ENCODE assay signal across 8 mouse cellular contexts in the genomic region with DNA sequence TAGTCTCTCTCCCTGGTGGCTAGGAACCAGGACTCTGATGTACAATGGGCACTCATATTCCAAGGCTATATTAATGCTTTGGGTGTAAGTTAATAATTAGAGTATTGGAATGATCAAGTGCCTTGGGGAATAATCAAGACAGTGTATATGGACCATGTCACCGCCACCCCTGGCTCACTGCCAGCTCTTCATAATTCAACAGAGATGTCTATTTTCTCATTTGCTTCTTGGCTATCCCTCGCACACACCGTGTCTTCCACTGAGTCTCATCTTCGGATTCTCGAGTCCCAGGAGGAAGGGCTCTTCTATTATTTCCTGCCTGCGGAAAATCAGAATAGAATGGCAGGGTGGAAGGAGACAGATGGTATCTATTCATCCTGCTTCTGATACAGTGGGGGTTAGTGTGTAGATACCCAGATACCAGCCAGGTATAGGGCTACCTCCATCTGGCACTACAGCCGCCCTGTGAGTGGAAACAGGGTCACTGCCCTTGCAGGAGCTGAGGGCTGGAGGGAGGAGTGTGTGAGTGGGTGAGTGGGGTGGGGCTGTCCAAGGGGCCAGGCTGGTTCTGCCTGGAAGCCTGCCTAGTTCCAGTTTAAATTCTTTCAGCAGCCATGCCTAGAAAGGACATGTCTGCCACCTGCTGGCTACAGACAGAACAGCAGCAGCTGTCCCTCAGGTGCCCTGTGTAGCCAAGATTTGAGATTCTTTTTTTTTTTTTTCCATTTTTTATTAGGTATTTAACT. TPM values are rescaled to one million over a fixed set of nuclear protein-coding genes. Genes with fewer than 3 reads are reported as not detected.
DNase-seq lines count a peak whose midpoint lies in the region; ATAC-seq and TF ChIP-seq lines count a peak whose summit lies in the region.

No protein-coding gene starts in this region.

- no peaks in the 10 kb centered on the region for H3K79me3 ChIP-seq in C2C12 (ENCODE audit: low read depth)

- peaks cover 11% of the 10 kb centered on the region; the same call in 1 of the 2 replicates for H3K4me1 ChIP-seq in forebrain, embryonic 10.5 days
- H3K4me1 ChIP-seq in heart, embryonic 15.5 days (replicated peaks), result peaks cover 6% of the 10 kb centered on the region; the same call in 1 of the 2 replicates
- H3K4me1 ChIP-seq in liver, embryonic 13.5 days (replicated peaks), result peaks cover 26% of the 10 kb centered on the region
- no peaks in the 10 kb centered on the region for H3K4me1 ChIP-seq in neural tube, embryonic 11.5 days (ENCODE audit: control insufficient read depth, insufficient read depth, low read length)
- H3K4me1 ChIP-seq in stomach, postnatal 0 days (replicated peaks; ENCODE audit: control insufficient read depth, insufficient read depth), result 0 out of 2 replicates have a peak, but pooled peaks cover 2% of the 10 kb centered on the region

- ATAC-seq in heart, embryonic 15.5 days (replicated peaks; ENCODE audit: insufficient number of reproducible peaks, insufficient read depth, low FRiP score, low read depth), result peak; percentile 70
- peak; percentile 57 for ATAC-seq in liver, embryonic 13.5 days (ENCODE audit: low read depth)
- ATAC-seq in neural tube, embryonic 11.5 days (ENCODE audit: insufficient read depth, low FRiP score, low TSS enrichment), result peak; percentile 75; the same call in 1 of the 2 replicates
- ATAC-seq in stomach, postnatal 0 days (ENCODE audit: low FRiP score, low TSS enrichment), result peak; percentile 82

- no peak for TF ChIP-seq EP300 in stomach, postnatal 0 days (optimal IDR thresholded peaks at IDR 0.05)

- H3K27me3 ChIP-seq in C2C12 (ENCODE audit: control insufficient read depth, insufficient read depth, insufficient read length), result no peaks in the 10 kb centered on the region
- H3K27me3 ChIP-seq in forebrain, embryonic 10.5 days (ENCODE audit: poor library complexity, severe bottlenecking), result 0 out of 2 replicates have a peak, but pooled peaks cover 4% of the 10 kb centered on the region
- H3K27me3 ChIP-seq in heart, embryonic 15.5 days, result no peaks in the 10 kb centered on the region
- no peaks in the 10 kb centered on the region for H3K27me3 ChIP-seq in liver, embryonic 13.5 days
- no peaks in the 10 kb centered on the region for H3K27me3 ChIP-seq in neural tube, embryonic 11.5 days (ENCODE audit: control insufficient read depth, insufficient read depth, low read length)
- no peaks in the 10 kb centered on the region for H3K27me3 ChIP-seq in stomach, postnatal 0 days (ENCODE audit: control insufficient read depth, insufficient read depth, low read length)

- no peak overlapping the region for H3ac ChIP-seq in C2C12 (ENCODE audit: control insufficient read depth, insufficient read length, low read depth)

- WGBS in forebrain, embryonic 10.5 days, result 78% methylated on average over 7 of the region's 7 CpGs
- WGBS in heart, embryonic 15.5 days, result 61% methylated on average over 7 of the region's 7 CpGs
- WGBS in liver, embryonic 13.5 days (ENCODE audit: insufficient replicate concordance), result 54% methylated on average over 7 of the region's 7 CpGs
- 73% methylated on average over 7 of the region's 7 CpGs for WGBS in neural tube, embryonic 11.5 days
- 44% methylated on average over 7 of the region's 7 CpGs for WGBS in stomach, postnatal 0 days

- no peaks in the 10 kb centered on the region for H3K79me2 ChIP-seq in C2C12 (ENCODE audit: control insufficient read depth, insufficient read depth)

- H3K27ac ChIP-seq in forebrain, embryonic 10.5 days, result no peak overlapping the region
- no peak overlapping the region for H3K27ac ChIP-seq in heart, embryonic 15.5 days
- H3K27ac ChIP-seq in liver, embryonic 13.5 days, result no peak overlapping the region
- H3K27ac ChIP-seq in neural tube, embryonic 11.5 days (ENCODE audit: low read depth, low read length), result no peak overlapping the region
- H3K27ac ChIP-seq in stomach, postnatal 0 days (replicated peaks), result no peak overlapping the region

- H3K9me3 ChIP-seq in forebrain, embryonic 10.5 days, result no peaks in the 10 kb centered on the region
- no peaks in the 10 kb centered on the region for H3K9me3 ChIP-seq in heart, embryonic 15.5 days (replicated peaks)
- H3K9me3 ChIP-seq in liver, embryonic 13.5 days (replicated peaks), result no peaks in the 10 kb centered on the region
- H3K9me3 ChIP-seq in neural tube, embryonic 11.5 days (ENCODE audit: control insufficient read depth, low read length), result no peaks in the 10 kb centered on the region
- no peaks in the 10 kb centered on the region for H3K9me3 ChIP-seq in stomach, postnatal 0 days (ENCODE audit: control insufficient read depth, low read length)

- peak; percentile 34 for DNase-seq in brain, embryonic 18.5 days (ENCODE audit: low read depth, low spot score)
- DNase-seq in forebrain, embryonic 10.5 days (ENCODE audit: extremely low spot score, low spot score), result peak; percentile 64
- DNase-seq in kidney, postnatal 14 days, result peak; percentile 90
- DNase-seq in liver, embryonic 13.5 days, result peak; percentile 9
- peak; percentile 75 for DNase-seq in neural tube, embryonic 11.5 days (ENCODE audit: low spot score)
- peak; percentile 82 for DNase-seq in stomach, postnatal 0 days (ENCODE audit: low spot score)

- H3K9ac ChIP-seq in heart, embryonic 15.5 days, result no peak overlapping the region
- no peak overlapping the region for H3K9ac ChIP-seq in liver, embryonic 13.5 days
- H3K9ac ChIP-seq in neural tube, embryonic 11.5 days (ENCODE audit: low read length), result no peak overlapping the region
- no peak overlapping the region for H3K9ac ChIP-seq in stomach, postnatal 0 days (ENCODE audit: low read length)

- H3K36me3 ChIP-seq in C2C12 (ENCODE audit: control insufficient read depth, insufficient read depth), result no peaks in the 10 kb centered on the region
- no peaks in the 10 kb centered on the region for H3K36me3 ChIP-seq in forebrain, embryonic 10.5 days (replicated peaks)
- H3K36me3 ChIP-seq in heart, embryonic 15.5 days, result no peaks in the 10 kb centered on the region
- H3K36me3 ChIP-seq in liver, embryonic 13.5 days, result no peaks in the 10 kb centered on the region
- H3K36me3 ChIP-seq in neural tube, embryonic 11.5 days (ENCODE audit: control insufficient read depth, insufficient read depth, low read length), result no peaks in the 10 kb centered on the region
- no peaks in the 10 kb centered on the region for H3K36me3 ChIP-seq in stomach, postnatal 0 days (ENCODE audit: control insufficient read depth, insufficient read depth, low read length)

- peak overlapping the region; percentile 7; the same call in 1 of the 2 replicates for H3K4me2 ChIP-seq in heart, embryonic 15.5 days
- no peak overlapping the region for H3K4me2 ChIP-seq in liver, embryonic 13.5 days
- H3K4me2 ChIP-seq in neural tube, embryonic 11.5 days (ENCODE audit: low read depth), result no peak overlapping the region
- H3K4me2 ChIP-seq in stomach, postnatal 0 days (replicated peaks; ENCODE audit: low read depth), result 0 out of 2 replicates have a peak overlapping the region, but pooled peaks have one; percentile 9

- TF ChIP-seq CTCF in C2C12 (IDR thresholded peaks at IDR 0.05; ENCODE audit: control insufficient read depth, insufficient read depth, insufficient read length), result peak; percentile 51
- TF ChIP-seq CTCF in stomach, postnatal 0 days (IDR thresholded peaks at IDR 0.05; ENCODE audit: low read depth), result peak; percentile 86

- no peak overlapping the region for H3K4me3 ChIP-seq in C2C12 (ENCODE audit: insufficient read depth, poor library complexity, severe bottlenecking)
- H3K4me3 ChIP-seq in forebrain, embryonic 10.5 days, result no peak overlapping the region
- H3K4me3 ChIP-seq in heart, embryonic 15.5 days, result no peak overlapping the region
- no peak overlapping the region for H3K4me3 ChIP-seq in liver, embryonic 13.5 days (replicated peaks)
- no peak overlapping the region for H3K4me3 ChIP-seq in neural tube, embryonic 11.5 days (ENCODE audit: low read depth, low read length)
- H3K4me3 ChIP-seq in stomach, postnatal 0 days (ENCODE audit: low read depth, low read length), result no peak overlapping the region

TF ChIP-seq in C2C12, 6 proteins besides CTCF, POLR2A, EP300 and RAD21:
- TF ChIP-seq MAX (IDR thresholded peaks at IDR 0.05) (no peak), USF1 (IDR thresholded peaks at IDR 0.05; ENCODE audit: low read depth) (no peak), MYOD1 (IDR thresholded peaks at IDR 0.05; ENCODE audit: control insufficient read depth, insufficient read length, low read depth) (no peak), FOSL1 (IDR thresholded peaks at IDR 0.05; ENCODE audit: insufficient read depth, low read length, poor library complexity, severe bottlenecking) (no peak), MYOG (IDR thresholded peaks at IDR 0.05; ENCODE audit: control insufficient read depth, extremely low read depth, insufficient read length) (no peak), CEBPB (IDR thresholded peaks at IDR 0.05; ENCODE audit: low read depth) (no peak)

RNA-seq across cellular contexts. Expression of gene Habp2, which starts 7.9 kb away (rescaled TPM):
- polyA plus RNA-seq in C2C12 (2012; fragmentation: generic; extraction: Trizol), result 0.07 TPM
- polyA plus RNA-seq in forebrain, embryonic 10.5 days (2016; fragmentation: Nextera tagmentation; extraction: Ambion mirVana), result not detected in 2 replicates
- polyA plus RNA-seq in heart, embryonic 15.5 days (2015; fragmentation: Nextera tagmentation; extraction: Ambion mirVana), result 2.4 TPM in 2 replicates
- polyA plus RNA-seq in liver, embryonic 13.5 days (2015; fragmentation: Nextera tagmentation; extraction: Ambion mirVana), result 36.1 and 46.5 TPM in 2 replicates
- polyA plus RNA-seq in neural tube, embryonic 11.5 days (2014; fragmentation: Nextera tagmentation; extraction: Ambion mirVana), result 0.14 TPM in 1 of 2 replicates, not detected in the other
- polyA plus RNA-seq in stomach, postnatal 0 days (2015; fragmentation: Nextera tagmentation; extraction: Ambion mirVana), result 28.9 and 29.1 TPM in 2 replicates

Comparison
In these comparisons a context has a peak if more than half of its experiments do, and no peak if none do; other contexts are left out.
1. DNase-seq: peak in every context shown above with its lines; median percentile 90 in kidney, postnatal 14 days; 82 in stomach, postnatal 0 days; 75 in neural tube, embryonic 11.5 days; 64 in forebrain, embryonic 10.5 days; 34 in brain, embryonic 18.5 days; 9 in liver, embryonic 13.5 days.
2. H3K4me2 ChIP-seq: peak in heart, embryonic 15.5 days (single experiment) and stomach, postnatal 0 days (single experiment); none in liver, embryonic 13.5 days (single experiment) and neural tube, embryonic 11.5 days (single experiment).
3. Peak in every context shown above with its lines, with median percentiles within 50 percentile points of each other: ATAC-seq.